Mouse (Mus musculus) forebrain, embryonic 13.5 days (tissue): Measurements from ENCODE around the gene Padi1. TPM values are rescaled to one million over a fixed set of nuclear protein-coding genes. Genes with fewer than 3 reads are reported as not detected.

Source experiments
- ATAC-seq: fragments of 200-750 bp; cut with Nextera tagmentation; 2 replicates; pipeline ENCODE4 v1.8.0; 2017
- H3K27ac ChIP-seq: fragments of 300-500 bp; sonication (generic); 2 replicates; pipeline ENCODE4 v1.5.1; 2015; ENCODE audit warnings: inconsistent platforms, mild to moderate bottlenecking, moderate library complexity
- H3K27me3 ChIP-seq: fragments of 300-500 bp; sonication (generic); 2 replicates; pipeline ENCODE4 v1.6.1; 2015; ENCODE audit warnings: mild to moderate bottlenecking, inconsistent platforms
- H3K36me3 ChIP-seq: fragments of 300-500 bp; sonication (generic); 2 replicates; pipeline ENCODE4 v1.6.1; 2015; ENCODE audit warnings: mild to moderate bottlenecking, inconsistent platforms; ENCODE audit not compliant: poor library complexity, severe bottlenecking
- H3K4me1 ChIP-seq: fragments of 300-500 bp; sonication (generic); 2 replicates; pipeline ENCODE4 v1.6.1; 2015; ENCODE audit warnings: inconsistent platforms
- H3K4me2 ChIP-seq: fragments of 300-500 bp; sonication (generic); 2 replicates; pipeline ENCODE4 v1.6.1; 2015; ENCODE audit warnings: inconsistent platforms, mild to moderate bottlenecking, moderate library complexity
- H3K4me3 ChIP-seq: fragments of 300-500 bp; sonication (generic); 2 replicates; pipeline ENCODE4 v1.5.1; 2015; ENCODE audit warnings: mild to moderate bottlenecking, inconsistent platforms
- H3K9ac ChIP-seq: fragments of 300-500 bp; sonication (generic); 2 replicates; pipeline ENCODE4 v1.6.1; 2015; ENCODE audit warnings: mild to moderate bottlenecking, inconsistent platforms
- H3K9me3 ChIP-seq: fragments of 300-500 bp; sonication (generic); replicated peaks from 2 replicates; pipeline ENCODE4 v1.6.1; 2016; ENCODE audit warnings: inconsistent platforms
- WGBS: fragments of 180-500 bp; shearing (Covaris S2); methylation state at CpG from one replicate; pipeline ENCODE4 v1.1.7; 2015; 5-methylcytosine and 5-hydroxymethylcytosine counted together
- polyA plus RNA-seq: library from polyadenylated mRNA; unstranded; fragments of >200 nt; fragmentation: Nextera tagmentation; extraction: Ambion mirVana; gene quantifications from 2 replicates; pipeline ENCODE4 v1.2.1, GENCODE M21; 2015

Gene Padi1
- polyA plus RNA-seq, 1 experiment from 2014 or later: not detected

DNA sequence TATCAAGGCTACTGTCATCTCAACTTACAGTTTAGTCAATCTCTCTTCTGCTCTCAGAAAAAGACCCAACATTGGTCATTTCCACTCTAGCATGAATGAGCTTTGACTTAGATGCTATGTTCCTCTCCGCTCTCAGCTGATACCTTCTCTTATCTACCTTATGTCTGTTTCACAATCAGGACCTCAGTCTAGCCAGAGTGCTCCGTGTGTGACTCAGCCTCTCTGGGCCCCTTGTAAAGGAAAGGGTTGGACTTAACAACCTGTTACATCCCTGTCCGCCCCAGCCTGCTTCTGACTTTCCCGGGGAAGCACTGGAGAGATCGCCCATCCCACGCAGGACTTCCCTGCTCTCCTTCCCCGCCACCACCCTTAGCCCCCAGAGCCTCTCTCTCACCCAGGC is 53.0 kb downstream of the Padi1 start:
- ATAC-seq: no peak
- no peak overlapping the region for H3K4me3 ChIP-seq
- 94% methylated on average over 7 of the region's 7 CpGs for WGBS

DNA sequence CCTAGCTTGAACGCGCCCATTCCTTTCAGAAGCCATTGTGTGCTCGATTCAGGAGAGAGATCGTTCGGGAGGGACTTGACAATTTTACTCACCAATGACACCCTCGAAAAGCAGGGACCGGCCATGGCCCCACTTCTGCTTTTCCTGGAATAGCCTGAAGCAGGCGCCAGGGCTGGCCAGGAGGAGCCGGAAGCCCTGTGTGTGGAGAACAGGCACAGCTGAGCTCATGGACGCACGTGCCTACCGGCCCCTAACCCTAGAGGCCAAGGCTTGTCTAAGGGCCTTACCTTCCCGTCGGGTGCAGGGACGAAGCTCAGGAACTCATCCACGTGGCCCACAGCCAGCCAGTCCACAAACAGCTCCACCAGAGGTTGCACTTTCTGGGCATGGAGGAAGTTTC is 54.5 kb downstream of the Padi1 start:
- no peaks in the 10 kb centered on the region for H3K27me3 ChIP-seq
- H3K36me3 ChIP-seq: no peaks in the 10 kb centered on the region
- H3K27ac ChIP-seq: no peak overlapping the region
- H3K4me3 ChIP-seq: no peak overlapping the region
- H3K4me1 ChIP-seq: no peaks in the 10 kb centered on the region
- H3K4me2 ChIP-seq: no peak overlapping the region
- no peaks in the 10 kb centered on the region for H3K9me3 ChIP-seq
- no peak for ATAC-seq
- H3K9ac ChIP-seq: no peak overlapping the region
- WGBS: 79% methylated on average over 16 of the region's 16 CpGs

More for the DNA sequence above, 53.0 kb downstream of the Padi1 start:
- Histone ChIP-seq H3K4me1 (no peaks in the 10 kb centered on the region), H3K9ac (no peak overlapping the region), H3K27ac (no peak overlapping the region), H3K9me3 (no peaks in the 10 kb centered on the region), H3K27me3 (no peaks in the 10 kb centered on the region), H3K36me3 (no peaks in the 10 kb centered on the region), H3K4me2 (no peak overlapping the region)

DNA sequence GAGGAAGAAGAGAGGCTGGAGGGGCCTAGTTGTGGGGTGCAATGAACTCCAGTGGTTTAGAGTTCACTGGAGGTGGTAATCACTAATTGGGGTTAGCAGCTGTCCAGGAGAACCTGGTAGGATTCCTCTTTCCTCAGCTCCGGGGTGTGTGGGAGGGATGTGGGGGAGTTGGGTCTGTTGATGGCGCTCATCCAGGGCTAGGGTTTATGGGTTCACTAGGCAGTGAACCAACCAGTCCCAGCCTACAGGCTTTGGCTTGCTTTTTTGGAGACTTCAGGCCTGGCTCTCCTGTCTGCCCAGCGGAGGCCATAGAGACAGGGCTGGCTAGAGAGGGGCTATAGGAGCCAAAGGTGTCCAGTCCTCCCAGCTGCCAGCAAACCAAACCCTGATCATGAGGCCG is 55.6 kb downstream of the Padi1 start:
- 90% methylated on average over 4 of the region's 4 CpGs for WGBS
- Histone ChIP-seq H3K9ac (no peak overlapping the region), H3K4me2 (no peak overlapping the region), H3K9me3 (no peaks in the 10 kb centered on the region), H3K4me3 (no peak overlapping the region), H3K27ac (no peak overlapping the region), H3K36me3 (no peaks in the 10 kb centered on the region), H3K27me3 (no peaks in the 10 kb centered on the region), H3K4me1 (no peaks in the 10 kb centered on the region)
- no peak for ATAC-seq

DNA sequence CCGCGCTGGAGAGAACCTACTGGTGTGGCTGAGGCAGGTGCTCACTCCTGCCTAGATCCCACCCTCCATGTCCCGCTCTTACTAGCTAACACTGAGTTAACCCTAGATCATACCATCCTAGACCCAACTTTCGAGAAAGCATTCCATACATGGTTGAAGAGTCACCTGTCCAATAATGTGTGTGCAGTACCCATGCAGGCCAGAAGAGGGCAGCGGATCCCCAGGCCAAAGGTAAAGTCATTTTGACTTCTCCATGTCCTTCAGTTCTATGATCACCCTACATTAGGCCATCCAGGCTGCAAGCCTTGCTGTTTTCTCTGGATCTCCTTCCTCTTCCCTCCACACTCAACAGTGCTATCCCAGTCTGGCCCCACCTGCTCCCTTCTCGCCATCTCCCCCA is 56.6 kb downstream of the Padi1 start:
- no peak overlapping the region for H3K4me2 ChIP-seq
- no peak overlapping the region for H3K4me3 ChIP-seq
- H3K4me1 ChIP-seq: no peaks in the 10 kb centered on the region
- H3K9me3 ChIP-seq: no peaks in the 10 kb centered on the region
- WGBS: 45% methylated on average over 6 of the region's 6 CpGs
- H3K9ac ChIP-seq: no peak overlapping the region
- no peaks in the 10 kb centered on the region for H3K27me3 ChIP-seq
- no peaks in the 10 kb centered on the region for H3K36me3 ChIP-seq
- no peak for ATAC-seq
- no peak overlapping the region for H3K27ac ChIP-seq

DNA sequence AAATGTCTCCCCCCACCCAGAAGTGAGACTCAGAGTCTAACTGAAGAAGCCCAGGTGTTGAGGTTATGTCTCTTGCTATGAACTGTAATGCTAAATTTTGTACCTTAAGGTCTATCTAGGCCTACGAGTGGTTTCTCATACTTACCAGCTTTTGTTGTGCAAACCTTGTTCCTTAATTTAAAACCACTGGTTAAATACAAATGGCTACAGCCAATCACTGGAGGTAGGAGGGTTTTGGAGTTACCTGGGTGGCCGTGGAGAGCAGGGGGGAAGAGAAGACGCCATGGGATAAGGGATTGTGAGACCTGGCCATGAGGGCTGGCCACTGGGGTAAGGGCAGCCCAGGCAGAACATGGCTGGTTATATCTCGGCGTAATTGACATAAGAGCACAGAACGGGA is 57.3 kb downstream of the Padi1 start:
- Histone ChIP-seq H3K9ac (no peak overlapping the region), H3K27me3 (no peaks in the 10 kb centered on the region), H3K27ac (no peak overlapping the region), H3K9me3 (no peaks in the 10 kb centered on the region), H3K4me3 (no peak overlapping the region), H3K36me3 (no peaks in the 10 kb centered on the region), H3K4me1 (no peaks in the 10 kb centered on the region), H3K4me2 (no peak overlapping the region)
- no peak for ATAC-seq
- 85% methylated on average over 6 of the region's 6 CpGs for WGBS

DNA sequence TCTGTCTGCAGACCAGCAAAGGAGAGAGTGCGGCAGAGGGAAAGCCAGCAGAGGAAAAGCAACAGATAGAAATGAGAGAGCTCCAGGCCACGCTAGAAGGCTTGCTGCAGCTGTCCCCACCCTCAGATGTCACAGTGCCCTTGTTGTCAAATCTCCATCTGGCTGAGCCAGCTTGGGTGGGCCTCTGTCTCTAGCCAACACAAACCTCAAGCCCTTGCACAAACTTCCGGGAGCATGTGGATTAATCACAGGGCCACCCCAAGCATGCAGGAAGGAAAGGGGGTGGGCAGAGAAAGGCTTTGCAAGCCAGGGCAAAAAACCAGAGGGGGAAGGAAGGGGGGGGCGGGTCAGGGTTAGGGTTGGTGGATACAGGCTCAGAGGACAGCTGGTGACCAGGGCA is 58.2 kb downstream of the Padi1 start:
- no peaks in the 10 kb centered on the region for H3K9me3 ChIP-seq
- H3K36me3 ChIP-seq: no peaks in the 10 kb centered on the region
- H3K27me3 ChIP-seq: no peaks in the 10 kb centered on the region
- no peak overlapping the region for H3K4me2 ChIP-seq
- no peaks in the 10 kb centered on the region for H3K4me1 ChIP-seq
- no peak overlapping the region for H3K4me3 ChIP-seq
- ATAC-seq: no peak
- H3K27ac ChIP-seq: no peak overlapping the region
- 74% methylated on average over 4 of the region's 4 CpGs for WGBS
- no peak overlapping the region for H3K9ac ChIP-seq

DNA sequence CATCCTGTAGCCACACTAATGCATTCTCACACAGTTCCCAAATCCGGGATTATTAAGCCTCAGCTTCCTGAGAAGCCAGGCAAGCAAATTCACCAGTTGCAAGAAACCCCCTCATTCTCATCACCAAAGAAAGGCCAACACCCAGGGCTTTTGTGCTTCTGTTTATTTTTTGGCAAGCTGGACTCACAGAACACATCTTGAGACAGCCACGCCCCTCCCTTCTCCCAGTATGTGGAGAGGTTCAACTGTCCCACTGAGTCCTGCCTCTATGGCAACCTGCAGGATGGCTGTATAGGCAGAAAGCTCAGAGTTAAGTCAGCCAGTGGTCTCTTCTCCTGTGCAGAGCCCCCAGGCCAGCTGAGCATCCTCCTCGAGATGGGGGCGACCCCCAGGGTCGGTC is 60.4 kb downstream of the Padi1 start:
- Histone ChIP-seq H3K27ac (no peak overlapping the region), H3K27me3 (no peaks in the 10 kb centered on the region), H3K9me3 (no peaks in the 10 kb centered on the region), H3K4me2 (no peak overlapping the region), H3K4me3 (no peak overlapping the region), H3K36me3 (no peaks in the 10 kb centered on the region), H3K4me1 (no peaks in the 10 kb centered on the region), H3K9ac (no peak overlapping the region)
- 83% methylated on average over 5 of the region's 5 CpGs for WGBS
- ATAC-seq: no peak

DNA sequence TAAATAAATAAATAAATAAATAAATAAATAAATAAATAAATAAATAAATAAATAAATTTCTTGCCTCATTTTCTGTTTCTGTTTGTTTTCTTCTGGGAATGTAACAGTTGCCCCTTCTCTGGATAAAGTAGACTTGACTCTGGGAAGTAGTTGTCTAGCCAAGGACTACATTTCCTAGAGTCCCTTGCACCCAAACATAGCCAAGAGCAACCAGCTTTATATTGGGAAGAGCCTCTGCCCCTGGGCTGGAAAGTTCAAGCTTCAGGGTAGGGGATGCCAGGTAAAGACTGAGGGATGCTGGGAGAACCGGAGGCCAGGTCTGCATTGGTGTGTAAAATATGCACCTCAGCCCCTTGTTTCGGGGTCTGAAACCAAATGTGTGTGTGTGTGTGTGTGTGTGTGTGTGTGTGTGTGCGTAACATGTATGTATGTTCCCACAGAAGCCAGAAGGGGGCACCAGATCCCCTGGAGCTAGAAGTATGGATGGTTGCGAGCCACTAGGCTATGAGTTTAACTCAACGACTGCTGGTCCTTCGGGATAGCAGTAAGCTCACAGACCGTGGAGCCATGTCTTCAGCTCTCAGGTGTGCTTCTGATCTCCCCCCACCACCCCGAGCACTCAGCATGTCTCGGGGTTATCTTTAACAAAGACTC is 61.2 kb downstream of the Padi1 start:
- no peaks in the 10 kb centered on the region for H3K36me3 ChIP-seq
- no peak overlapping the region for H3K4me2 ChIP-seq
- whole genome bisulfite sequencing: 97% methylated on average over 9 of the region's 9 CpGs
- H3K27me3 ChIP-seq: no peaks in the 10 kb centered on the region
- H3K4me3 ChIP-seq: no peak overlapping the region
- no peak for ATAC-seq
- H3K4me1 ChIP-seq: no peaks in the 10 kb centered on the region
- no peaks in the 10 kb centered on the region for H3K9me3 ChIP-seq
- H3K27ac ChIP-seq: no peak overlapping the region
- no peak overlapping the region for H3K9ac ChIP-seq

DNA sequence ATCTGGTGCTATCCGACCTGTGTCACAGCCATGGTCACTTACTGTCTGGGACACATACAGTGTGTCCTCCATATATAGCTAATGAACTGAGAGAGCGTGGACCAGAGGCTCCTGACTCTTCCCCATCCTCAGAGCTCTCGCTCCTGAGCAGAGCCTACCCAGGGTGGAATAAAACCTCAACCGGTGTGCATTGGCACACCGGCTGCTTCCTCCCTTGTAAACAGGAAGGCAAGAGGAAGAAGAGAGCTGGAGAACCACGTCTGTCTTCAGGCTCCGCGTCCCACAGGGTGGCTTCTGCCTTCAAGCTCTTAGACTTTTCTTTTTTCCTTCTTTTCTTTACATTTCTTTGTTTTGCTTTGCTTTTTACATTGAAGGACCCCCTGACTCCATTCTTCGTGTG is 62.8 kb downstream of the Padi1 start:
- H3K9me3 ChIP-seq: no peaks in the 10 kb centered on the region
- H3K4me3 ChIP-seq: no peak overlapping the region
- ATAC-seq: no peak
- H3K27me3 ChIP-seq: no peaks in the 10 kb centered on the region
- H3K4me1 ChIP-seq: no peaks in the 10 kb centered on the region
- 91% methylated on average over 9 of the region's 9 CpGs for WGBS
- no peak overlapping the region for H3K4me2 ChIP-seq
- no peak overlapping the region for H3K27ac ChIP-seq
- no peak overlapping the region for H3K9ac ChIP-seq
- no peaks in the 10 kb centered on the region for H3K36me3 ChIP-seq

DNA sequence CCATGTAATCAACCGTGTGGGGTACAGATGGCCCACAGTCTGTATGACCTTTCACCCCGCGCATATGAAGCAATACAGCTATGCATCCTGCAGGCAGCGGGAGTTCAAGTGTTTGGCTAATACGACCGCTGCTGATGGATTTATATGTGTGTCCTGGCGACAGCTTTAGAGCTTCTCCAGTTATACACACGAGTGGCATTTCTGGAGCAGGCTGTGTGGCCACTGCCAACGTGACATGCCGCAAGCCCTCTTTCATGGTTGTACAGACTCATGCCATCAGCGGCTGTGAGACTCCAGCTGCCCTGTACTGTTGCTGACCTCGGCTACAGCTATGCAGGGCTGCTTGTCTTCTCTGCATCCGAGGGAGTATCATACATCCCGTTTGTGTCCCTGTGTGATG is 65.1 kb downstream of the Padi1 start:
- Histone ChIP-seq H3K27me3 (no peaks in the 10 kb centered on the region), H3K4me1 (no peaks in the 10 kb centered on the region), H3K36me3 (no peaks in the 10 kb centered on the region), H3K9ac (no peak overlapping the region), H3K4me3 (no peak overlapping the region), H3K4me2 (no peak overlapping the region), H3K9me3 (no peaks in the 10 kb centered on the region), H3K27ac (no peak overlapping the region)
- no peak for ATAC-seq
- 90% methylated on average over 14 of the region's 14 CpGs for WGBS

DNA sequence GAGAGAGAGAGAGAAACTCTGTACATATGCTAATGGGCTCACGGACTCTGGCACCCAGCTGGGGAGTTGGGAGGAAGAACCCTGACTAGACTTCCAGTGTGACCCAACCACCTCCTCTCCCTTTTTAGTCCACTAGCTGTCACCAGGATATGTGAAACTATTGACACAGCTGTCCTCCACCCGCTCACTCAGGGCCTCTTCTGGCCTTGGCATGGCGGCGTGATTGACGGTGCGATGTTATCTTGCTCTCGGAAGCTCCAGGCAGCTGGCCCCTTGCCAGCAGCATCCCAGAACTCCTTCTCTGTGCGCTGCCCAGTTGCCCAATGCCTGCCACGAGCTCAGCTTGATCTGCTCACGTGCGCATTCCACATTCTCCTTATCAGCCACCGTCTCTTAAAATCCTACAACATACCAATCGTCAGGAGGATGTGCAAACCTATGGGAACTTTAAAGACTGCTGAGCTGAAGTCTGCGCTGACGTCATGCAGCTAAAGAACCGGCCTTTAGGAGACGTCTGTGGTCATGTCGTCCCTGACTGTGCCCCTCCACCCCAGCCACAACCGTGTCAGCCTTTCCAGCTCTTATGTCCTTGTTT is 65.7 kb downstream of the Padi1 start:
- no peak overlapping the region for H3K27ac ChIP-seq
- H3K27me3 ChIP-seq: no peaks in the 10 kb centered on the region
- ATAC-seq: no peak

DNA sequence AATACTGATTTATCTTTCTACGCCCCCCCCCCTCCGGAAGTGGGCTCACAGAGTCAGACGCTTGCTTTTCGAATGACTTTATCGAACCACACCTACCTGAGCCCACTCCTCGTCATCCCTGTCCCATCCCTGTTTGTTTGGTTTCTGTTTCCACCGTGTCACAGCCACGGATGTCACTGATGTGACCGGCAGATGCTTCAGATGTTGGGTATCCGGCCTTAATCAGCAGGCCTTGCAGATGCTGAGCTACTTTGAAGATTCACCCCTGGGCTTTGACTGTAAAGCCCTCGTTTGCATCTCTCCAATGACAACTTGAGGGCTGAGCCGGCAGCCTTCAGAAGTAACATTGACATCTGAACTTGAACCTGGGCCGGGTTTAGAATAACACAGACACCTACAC is 69.0 kb downstream of the Padi1 start:
- Histone ChIP-seq H3K9me3 (no peaks in the 10 kb centered on the region), H3K4me1 (no peaks in the 10 kb centered on the region), H3K36me3 (no peaks in the 10 kb centered on the region), H3K27me3 (no peaks in the 10 kb centered on the region), H3K9ac (no peak overlapping the region), H3K27ac (no peak overlapping the region), H3K4me2 (no peak overlapping the region), H3K4me3 (no peak overlapping the region)
- 86% methylated on average over 13 of the region's 13 CpGs for WGBS
- no peak for ATAC-seq

More for the DNA sequence above, 65.7 kb downstream of the Padi1 start:
- no peak overlapping the region for H3K4me2 ChIP-seq
- no peak overlapping the region for H3K4me3 ChIP-seq
- no peaks in the 10 kb centered on the region for H3K4me1 ChIP-seq
- no peak overlapping the region for H3K9ac ChIP-seq
- H3K9me3 ChIP-seq: no peaks in the 10 kb centered on the region
- no peaks in the 10 kb centered on the region for H3K36me3 ChIP-seq
- WGBS: 63% methylated on average over 18 of the region's 19 CpGs

DNA sequence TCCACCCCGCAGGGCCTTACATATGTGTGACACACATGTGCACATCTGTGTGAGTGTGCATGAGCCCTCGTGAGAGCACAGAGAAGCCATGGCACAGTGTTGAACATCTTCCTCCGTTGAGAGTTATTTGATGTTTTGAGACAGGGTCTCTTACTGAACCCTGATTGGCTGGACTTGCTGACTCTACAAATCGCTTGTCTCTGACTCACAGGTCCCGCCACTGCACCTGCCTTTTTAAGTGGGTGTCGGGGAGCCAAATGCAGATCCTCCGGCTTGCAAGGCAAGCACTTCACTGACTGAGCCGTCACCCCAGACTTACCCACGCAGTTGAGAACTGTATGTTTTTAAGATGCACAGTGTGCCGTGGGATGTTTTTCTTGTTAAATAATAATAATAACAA is 69.7 kb downstream of the Padi1 start:
- Histone ChIP-seq H3K27ac (no peak overlapping the region), H3K27me3 (no peaks in the 10 kb centered on the region), H3K4me3 (no peak overlapping the region), H3K9ac (no peak overlapping the region), H3K36me3 (no peaks in the 10 kb centered on the region), H3K4me2 (no peak overlapping the region), H3K4me1 (no peaks in the 10 kb centered on the region), H3K9me3 (no peaks in the 10 kb centered on the region)
- WGBS: 92% methylated on average over 10 of the region's 10 CpGs
- ATAC-seq: no peak
